Mouse (Mus musculus) monocyte, adult 2 months (primary cell): Measurements from ENCODE around the gene Gltpd2.
A peak's percentile ranks its signal among the peaks of the same experiment; 100 is the strongest.
"Not testable (repeated sequence)": the region's sequence is repeated elsewhere in the genome, so short reads cannot be mapped to it uniquely, and the experiment has no call there.

Experiments
- DNase-seq, 2 experiments: peaks; one replicate each; pipeline ENCODE4 v3.0.0; 2022; ENCODE audit warnings: low spot score in 2 of 2, low read depth in 1 of 2

Gene Gltpd2

GRCm38 (mm10) chr11:70518923-70519322 lies at the start of gene Gltpd2:
Gene Gltpd2 (plus strand): TSS chr11:70519196.
- DNase-seq, result no peak

- no peak for DNase-seq
Measured at GRCm38 (mm10) chr11:70469764-70470163, 49.2 kb upstream of the Gltpd2 start.

GRCm38 (mm10) chr11:70472716-70473115 lies 46.3 kb upstream of the Gltpd2 start:
- no peak for DNase-seq

GRCm38 (mm10) chr11:70473291-70473690 lies 45.7 kb upstream of the Gltpd2 start:
- not testable (repeated sequence) for DNase-seq

GRCm38 (mm10) chr11:70474872-70475534 lies 44.0 kb upstream of the Gltpd2 start:
- DNase-seq, result no peak

- DNase-seq, result no peak
Measured at GRCm38 (mm10) chr11:70485498-70485897, 33.5 kb upstream of the Gltpd2 start.

- DNase-seq, result no peak
Measured at GRCm38 (mm10) chr11:70487816-70488215, 31.2 kb upstream of the Gltpd2 start.

DNA sequence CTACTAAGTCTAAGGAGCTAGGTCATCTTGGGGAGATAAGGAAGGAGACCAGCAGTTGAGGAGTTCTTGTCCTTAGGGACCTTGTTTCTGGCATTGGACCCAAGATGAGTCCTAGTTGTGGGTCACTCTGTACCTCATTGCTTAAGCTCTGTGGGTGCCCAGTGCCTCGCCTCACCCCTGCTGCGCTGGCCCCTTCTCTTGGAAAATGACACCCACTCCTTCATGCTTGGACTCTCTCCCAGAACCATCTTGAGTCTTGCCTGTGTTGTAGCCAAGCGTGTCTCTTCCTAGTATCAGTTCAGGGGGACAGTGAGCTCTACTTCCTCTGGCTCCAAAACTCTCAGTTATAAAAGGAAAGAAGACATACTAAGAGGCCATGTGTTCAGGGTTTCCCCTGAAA lies 29.9 kb upstream of the Gltpd2 start:
- DNase-seq, result no peak

- peak; percentile 67 to 74 for DNase-seq
Measured at GRCm38 (mm10) chr11:70489684-70490083, 29.3 kb upstream of the Gltpd2 start.

DNA sequence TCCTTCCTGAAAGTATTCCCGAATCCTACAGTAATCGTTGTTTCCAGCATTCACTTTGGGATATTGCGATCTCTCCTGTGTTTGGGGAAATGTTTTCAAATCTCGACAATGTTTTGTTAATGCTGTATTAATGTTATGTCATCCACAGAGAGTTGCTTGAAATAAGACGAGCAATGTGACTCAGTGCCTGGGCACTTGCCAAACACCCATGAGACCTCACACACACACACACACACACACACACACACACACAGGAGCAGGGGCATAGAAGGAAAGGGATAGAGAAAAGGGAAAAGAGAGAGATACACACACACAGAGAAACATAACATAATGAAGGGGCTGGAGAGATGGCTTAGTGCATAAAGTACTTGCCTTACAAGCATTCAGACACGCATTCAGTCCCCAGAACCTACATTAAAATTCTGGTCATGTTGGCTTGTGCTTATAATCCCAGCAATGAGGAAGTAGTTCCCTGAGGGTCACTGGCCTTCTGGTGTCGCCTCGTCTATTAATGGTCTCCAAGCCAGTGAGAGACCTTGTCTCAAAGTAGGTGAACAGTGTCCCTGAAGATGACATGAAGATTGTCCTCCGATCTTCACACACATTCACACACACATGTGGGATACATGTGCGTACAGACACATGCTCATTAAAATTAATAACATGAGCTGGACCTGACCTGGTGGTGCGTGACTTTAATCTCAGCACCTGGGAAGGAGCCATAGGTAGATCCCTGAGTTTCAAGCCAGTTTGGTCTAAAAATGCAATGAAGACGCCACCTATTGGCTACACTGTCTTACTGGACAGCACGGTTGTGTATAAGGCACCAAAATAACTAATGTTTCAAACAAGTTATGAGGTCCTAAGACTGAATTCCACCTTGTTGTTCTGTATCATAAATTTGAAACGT lies 19.2 kb upstream of the Gltpd2 start:
- DNase-seq, result no peak

DNA sequence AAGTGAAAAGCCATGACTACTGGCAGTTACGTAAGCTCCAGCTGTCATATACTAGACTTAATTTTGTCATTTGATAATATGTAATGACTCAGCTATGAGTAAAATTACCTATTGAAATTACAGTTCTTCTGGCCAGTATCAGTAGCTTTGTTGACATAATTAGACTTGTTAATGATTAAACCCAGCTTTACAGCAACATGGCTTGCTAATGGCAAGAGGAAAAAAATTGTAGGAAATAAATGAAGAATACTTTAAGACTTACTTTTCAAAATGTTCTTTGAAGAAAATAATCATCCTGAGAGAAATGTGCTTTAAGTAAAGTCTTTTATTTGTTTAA lies 18.6 kb upstream of the Gltpd2 start:
- DNase-seq, result no peak

DNA sequence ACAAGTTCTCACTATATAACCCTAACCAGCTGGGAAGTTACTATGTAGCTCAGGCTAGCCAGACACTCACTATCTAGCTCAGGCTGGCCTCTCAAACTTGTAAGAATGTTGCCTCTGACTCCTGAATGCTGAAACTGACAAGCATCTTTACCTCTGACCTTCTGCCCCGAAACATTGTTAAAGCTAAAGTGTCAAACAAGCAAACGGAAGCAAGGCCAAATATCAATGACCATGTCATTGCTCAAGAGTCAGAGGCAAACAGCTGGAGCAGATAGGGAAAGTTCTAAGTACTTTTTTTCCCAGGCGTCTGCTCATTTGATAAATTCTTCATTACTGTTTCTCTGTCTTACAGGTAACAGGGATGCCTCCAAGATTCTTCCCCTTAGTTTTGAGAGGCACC lies 17.0 kb upstream of the Gltpd2 start:
- DNase-seq, result no peak

DNA sequence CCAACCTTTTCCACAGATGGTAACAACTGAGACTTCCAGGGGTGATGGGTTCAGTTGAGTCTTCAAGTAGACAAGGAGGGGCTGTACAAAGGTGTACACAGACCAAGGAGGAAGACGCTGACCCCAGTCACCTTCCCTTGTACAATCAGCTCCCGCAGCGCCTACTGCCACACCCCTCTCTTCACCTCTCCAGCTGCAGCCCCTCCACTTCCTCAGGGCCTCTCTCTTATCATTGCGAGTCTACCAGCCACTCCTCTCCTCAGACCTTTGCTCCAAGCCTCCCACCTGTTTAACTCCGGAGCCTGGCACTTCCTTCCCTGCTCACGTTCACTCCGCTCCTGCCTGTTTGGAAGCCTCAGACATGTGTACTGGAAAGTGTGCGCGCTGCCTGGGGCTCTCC lies 14.0 kb upstream of the Gltpd2 start, which contains the start of gene Tm4sf5:
Gene Tm4sf5 (plus strand): TSS at position 275 of the 400 bp plus-strand sequence.
- no peak for DNase-seq

GRCm38 (mm10) chr11:70506385-70506784 lies 12.6 kb upstream of the Gltpd2 start:
- peak; percentile 32 to 60 for DNase-seq

GRCm38 (mm10) chr11:70506962-70507515 lies 12.0 kb upstream of the Gltpd2 start:
- no peak for DNase-seq

- DNase-seq, result no peak
Measured at GRCm38 (mm10) chr11:70509753-70510564, 9.0 kb upstream of the Gltpd2 start.

- no peak for DNase-seq
Measured at GRCm38 (mm10) chr11:70511242-70511641, 7.8 kb upstream of the Gltpd2 start.

GRCm38 (mm10) chr11:70511825-70512224 lies 7.2 kb upstream of the Gltpd2 start:
- no peak for DNase-seq

DNA sequence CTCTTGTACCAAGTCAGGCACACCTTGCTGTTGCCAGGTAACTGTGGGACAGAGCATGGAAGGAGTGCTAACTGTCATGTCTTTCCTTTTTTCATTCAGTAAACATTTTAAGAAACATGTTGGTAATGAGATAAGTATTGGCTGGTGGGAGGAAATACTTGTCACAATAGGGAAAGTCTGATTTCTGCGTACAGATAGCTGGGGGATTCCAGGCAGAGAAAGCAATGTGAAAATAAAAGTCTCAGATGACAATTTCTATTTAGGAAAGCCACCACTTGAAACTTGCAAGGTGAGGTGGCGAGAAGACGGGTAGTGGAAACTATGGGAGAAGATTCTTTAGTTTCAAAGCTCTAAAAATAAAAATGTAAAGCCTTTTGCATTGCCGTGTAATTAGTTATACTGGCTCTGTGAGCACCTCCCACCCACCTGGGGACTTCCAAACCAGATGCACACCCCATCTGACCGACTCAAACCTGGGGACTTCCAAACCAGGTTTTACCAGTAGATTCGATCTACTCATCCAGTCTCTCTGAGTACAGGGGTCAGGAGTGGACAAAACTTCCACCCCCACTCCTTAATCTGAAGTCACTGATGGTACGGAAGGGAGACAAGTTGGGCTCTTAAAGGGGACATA lies 6.2 kb upstream of the Gltpd2 start:
- no peak for DNase-seq

GRCm38 (mm10) chr11:70513520-70513919 lies 5.5 kb upstream of the Gltpd2 start:
- no peak for DNase-seq

DNA sequence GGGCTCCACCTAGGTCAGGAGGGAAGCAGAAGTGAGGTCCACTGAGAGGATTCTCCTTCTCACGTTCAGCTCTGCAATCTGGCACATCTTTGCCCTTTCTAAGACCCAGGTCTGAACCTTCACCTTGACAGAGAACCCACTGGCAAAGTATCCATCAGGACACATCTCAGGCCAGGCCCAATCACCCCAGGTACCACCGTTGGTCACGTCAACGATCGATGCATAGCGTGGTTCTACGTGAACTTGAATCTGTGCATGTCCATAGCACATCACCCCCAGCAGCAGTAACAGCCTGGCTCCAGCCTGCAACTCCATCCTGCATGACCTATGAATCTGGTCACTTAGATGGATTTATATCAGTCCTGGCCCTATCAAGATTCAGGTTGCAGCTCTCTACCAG lies 4.7 kb upstream of the Gltpd2 start, which contains the start of gene Vmo1:
Gene Vmo1 (minus strand): TSS at position 329 of the 400 bp plus-strand sequence.
- DNase-seq, result no peak
